Comparison of ENCODE assay signal across 13 mouse cellular contexts in genomic region chr1:165295489-165295888, GRCm38 (mm10). TPM values are rescaled to one million over a fixed set of nuclear protein-coding genes. Genes with fewer than 3 reads are reported as not detected.
DNase-seq lines count a peak whose midpoint lies in the region; TF ChIP-seq lines count a peak whose summit lies in the region.
"Had no signal": no experiment of that assay in that cellular context is flagged by ENCODE, and none has a peak within 500 bp of the region (broad histone marks: within the 10 kb centered on the region; RNA-seq: fewer than 3 reads in every experiment).

Gpr161 (plus strand) TSS chr1:165295789.

- no peak for DNase-seq in layer of hippocampus, adult 8-10 months (ENCODE audit: low spot score in 2 of 2)
- DNase-seq in layer of hippocampus, adult 9-10 months (ENCODE audit: low spot score): no peak
- no peak for DNase-seq in brain, embryonic 14.5 days (ENCODE audit: low read depth)
- DNase-seq in layer of hippocampus, postnatal 14 days (ENCODE audit: low spot score in 2 of 2): no peak
- DNase-seq in adrenal gland, adult 18-20 months (ENCODE audit: low spot score in 2 of 2): no peak
- DNase-seq in gastrocnemius, postnatal 25 days: no peak
- DNase-seq: adrenal gland, adult 8-10 months; adrenal gland, postnatal 36 days; cerebellum, adult 11 months; cerebellum, adult 8-10 months; cerebellum, postnatal 14 days; embryo, embryonic 11 days; heart, postnatal 36 days had no signal

- no peak for TF ChIP-seq CTCF in brain, embryonic 14.5 days (IDR thresholded peaks at IDR 0.05; ENCODE audit: borderline replicate concordance, extremely low read depth, insufficient read depth, insufficient read length)

- no peak for TF ChIP-seq POLR2A in brain, embryonic 14.5 days (IDR thresholded peaks at IDR 0.05; ENCODE audit: borderline replicate concordance, extremely low read depth, insufficient read depth, insufficient read length, poor library complexity, severe bottlenecking)

RNA-seq across cellular contexts. Expression of gene Gpr161, which starts in this region (rescaled TPM):
- 10 to 100 TPM; 48.2 to 76.2 (median 62.3) TPM for total RNA-seq in layer of hippocampus, adult 8-10 months (2022)
- polyA plus RNA-seq in brain, embryonic 14.5 days (2012; rRNA removed): 38.2 and 45.0 TPM in 2 replicates
- 10 to 100 TPM; 56.5 to 63.7 TPM for total RNA-seq in layer of hippocampus, postnatal 14 days (2021)
- total RNA-seq in adrenal gland, adult 18-20 months (2021): under 1 TPM; 0.51 to 0.73 TPM
- 1 to 10 TPM; 1.3 TPM for total RNA-seq in gastrocnemius, postnatal 25 days (2021)

Comparison
In these comparisons a context has a peak if more than half of its experiments do, and no peak if none do; other contexts are left out.
1. RNA of gene Gpr161 (total RNA-seq): 48.2 to 76.2 TPM in layer of hippocampus, adult 8-10 months and 56.5 to 63.7 TPM in layer of hippocampus, postnatal 14 days; 1.3 TPM in gastrocnemius, postnatal 25 days and 0.51 to 0.73 TPM in adrenal gland, adult 18-20 months; every median in the first group is over 10 times any median in the second.